Mouse (Mus musculus) lung, adult 2 months (tissue): ENCODE data around the gene Olfr485.
"Not testable (repeated sequence)": the region's sequence is repeated elsewhere in the genome, so short reads cannot be mapped to it uniquely, and the experiment has no call there.

Experiments used
- CTCF ChIP-seq: fragments of 200-500 bp; IDR thresholded peaks from 2 replicates; pipeline ENCODE4 v1.5.1; 2011; ENCODE audit warnings: mild to moderate bottlenecking, low read length, control low read depth; ENCODE audit not compliant: insufficient read depth
- POLR2A ChIP-seq: fragments of 200-500 bp; IDR thresholded peaks from 2 replicates; pipeline ENCODE4 v1.6.1; 2011; ENCODE audit warnings: low read depth, mild to moderate bottlenecking, control low read depth, low read length, borderline replicate concordance; ENCODE audit errors: extremely low read depth

DNA sequence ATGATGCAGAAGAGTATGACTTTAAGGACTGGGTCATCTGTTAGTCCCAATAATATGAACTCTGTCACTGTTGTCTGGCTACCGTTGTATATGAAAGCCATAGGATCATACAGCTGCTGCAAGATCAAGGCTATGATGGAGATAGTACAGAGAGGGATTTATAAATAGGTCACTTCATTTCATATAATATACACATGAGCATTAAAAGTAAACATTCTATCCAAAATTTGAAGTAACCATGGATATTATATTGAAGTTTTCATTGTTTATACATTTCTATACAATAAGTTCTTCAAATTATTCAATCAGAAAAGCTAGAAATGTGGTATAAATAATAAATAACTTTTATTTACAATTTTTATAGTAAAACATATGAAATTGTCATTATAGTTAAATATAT, 13.0 kb upstream of the Olfr485 start, which contains the start of gene Olfr486:
- TF ChIP-seq CTCF, POLR2A: not testable (repeated sequence)
